Mouse (Mus musculus) frontal cortex, postnatal 25 days (tissue): Measurements from ENCODE around the gene Zfp672.
A peak's percentile ranks its signal among the peaks of the same experiment; 100 is the strongest.
"Not testable (repeated sequence)": the region's sequence is repeated elsewhere in the genome, so short reads cannot be mapped to it uniquely, and the experiment has no call there.

Experiments used
- DNase-seq, 2 experiments: peaks; one replicate each; pipeline ENCODE4 v3.0.0; 2022; ENCODE audit warnings: low spot score in 2 of 2

Zfp672 gene

DNA sequence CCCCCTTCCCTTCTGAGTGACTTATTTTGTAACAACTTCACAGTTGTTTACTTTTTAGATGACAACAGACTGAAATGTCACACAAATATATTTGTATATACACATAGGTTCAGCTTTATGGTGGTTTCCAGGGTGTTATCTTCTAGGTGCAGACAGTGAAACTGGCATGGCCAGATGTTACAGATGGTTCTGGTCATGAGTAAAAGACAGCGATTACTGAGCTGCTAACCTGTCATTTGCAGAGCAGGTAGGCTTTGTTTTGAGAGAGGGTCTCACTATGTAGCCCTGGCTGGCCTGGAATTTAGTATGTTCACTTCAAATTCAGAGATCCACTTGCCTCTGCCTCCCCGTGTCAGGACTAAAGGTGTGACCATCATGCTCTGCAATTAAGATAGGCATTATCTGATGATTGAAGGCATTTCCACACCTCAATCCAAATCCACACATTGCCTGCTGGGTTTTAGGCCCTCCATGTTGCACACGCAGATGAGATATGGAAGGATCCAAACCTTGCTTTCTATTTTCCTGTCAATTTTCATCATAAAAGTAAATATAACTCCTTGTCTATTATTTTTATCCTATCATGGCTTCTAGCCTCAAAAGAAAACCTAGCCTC, 5.4 kb downstream of the Zfp672 start:
- DNase-seq: no peak

- DNase-seq: no peak
Observed at GRCm38 (mm10) chr11:58323570-58324340, 6.4 kb downstream of the Zfp672 start.

- peak; percentile 94 to 95 for DNase-seq
Observed at GRCm38 (mm10) chr11:58322824-58323569, 7.1 kb downstream of the Zfp672 start.

GRCm38 (mm10) chr11:58316768-58317390, 13.3 kb downstream of the Zfp672 start:
- no peak for DNase-seq

GRCm38 (mm10) chr11:58316344-58316743, 13.8 kb downstream of the Zfp672 start:
- DNase-seq: no peak

- no peak for DNase-seq
Observed at GRCm38 (mm10) chr11:58315536-58316168, 14.5 kb downstream of the Zfp672 start.

DNA sequence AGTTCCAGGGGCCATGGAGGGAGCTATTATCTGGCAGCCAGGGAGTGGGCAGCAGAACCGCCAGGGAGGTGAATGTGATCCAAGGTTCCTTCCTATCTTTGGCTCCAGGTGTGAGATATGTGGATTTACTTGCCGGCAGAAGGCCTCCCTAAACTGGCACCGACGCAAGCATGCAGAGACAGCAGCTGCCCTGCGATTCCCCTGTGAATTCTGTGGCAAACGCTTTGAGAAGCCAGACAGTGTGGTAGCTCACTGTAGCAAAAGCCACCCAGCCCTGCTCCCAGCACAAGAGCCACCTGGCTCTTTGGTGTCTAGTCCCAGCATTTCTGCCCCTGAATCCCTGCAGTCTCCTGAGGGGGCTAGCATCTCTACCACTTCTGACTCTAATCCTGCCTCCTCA, 16.1 kb downstream of the Zfp672 start:
- no peak for DNase-seq

- no peak for DNase-seq
Observed at GRCm38 (mm10) chr11:58308661-58309060, 21.5 kb downstream of the Zfp672 start.

DNA sequence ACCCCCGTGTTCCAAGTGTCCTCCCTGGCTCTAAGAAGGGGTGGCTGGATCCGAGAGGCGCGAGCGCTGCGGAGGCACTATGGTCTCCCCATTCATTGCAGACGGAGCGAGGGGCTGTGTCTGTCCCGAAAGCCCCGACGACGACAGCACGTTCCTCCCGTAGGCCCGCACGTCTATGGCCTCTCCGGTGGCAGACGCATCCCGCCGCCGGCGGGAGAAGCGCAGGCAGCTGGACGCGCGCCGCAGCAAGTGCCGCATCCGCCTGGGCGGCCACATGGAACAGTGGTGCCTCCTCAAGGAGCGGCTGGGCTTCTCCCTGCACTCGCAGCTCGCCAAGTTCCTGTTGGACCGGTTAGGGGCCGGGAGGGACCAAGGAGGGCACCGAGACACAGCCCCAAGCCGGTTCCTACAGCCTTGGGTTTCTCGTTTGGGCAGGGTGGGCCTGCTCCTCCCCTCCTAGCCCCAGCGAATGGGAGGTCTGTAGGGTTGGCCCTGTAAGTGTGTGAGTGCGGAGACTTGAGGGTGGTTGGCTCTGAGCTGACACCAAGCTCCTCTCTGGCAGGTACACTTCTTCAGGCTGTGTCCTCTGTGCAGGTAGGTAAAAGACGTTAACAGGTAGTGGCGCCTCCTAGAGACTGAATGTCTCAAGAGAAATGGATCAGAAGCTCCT, 22.6 kb downstream of the Zfp672 start:
- DNase-seq: peak; percentile 34 to 36

DNA sequence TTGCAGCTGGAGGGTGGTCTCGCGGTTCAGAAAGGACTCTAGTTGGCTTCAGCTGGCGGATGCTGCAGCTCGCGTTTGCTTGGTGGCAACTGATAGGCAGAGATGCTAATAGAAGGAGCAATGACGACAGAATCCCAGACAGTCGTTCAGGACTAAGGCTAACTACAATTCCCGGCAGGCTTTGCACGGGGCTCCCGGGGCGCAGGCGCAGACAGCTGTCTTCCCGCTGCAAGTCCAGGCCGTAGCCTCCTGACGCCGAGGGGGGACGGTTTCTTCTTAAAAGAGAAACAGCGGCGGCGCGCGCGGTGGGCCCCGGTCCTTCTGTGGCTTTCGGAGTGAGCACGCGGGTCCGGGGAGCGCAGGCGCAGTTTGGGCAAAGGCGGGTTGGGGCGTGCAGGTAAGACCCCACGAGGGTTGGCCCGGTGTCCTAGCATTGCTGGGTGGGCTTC, 23.3 kb downstream of the Zfp672 start, which contains the start of gene Zfp692:
Zfp692 (plus strand) TSS at position 210 of the 449 bp plus-strand sequence.
- DNase-seq: peak; percentile 87 to 92

- DNase-seq: not testable (repeated sequence)
Observed at GRCm38 (mm10) chr11:58305299-58305698, 24.8 kb downstream of the Zfp672 start.

GRCm38 (mm10) chr11:58303594-58303993, 26.5 kb downstream of the Zfp672 start:
- no peak for DNase-seq

DNA sequence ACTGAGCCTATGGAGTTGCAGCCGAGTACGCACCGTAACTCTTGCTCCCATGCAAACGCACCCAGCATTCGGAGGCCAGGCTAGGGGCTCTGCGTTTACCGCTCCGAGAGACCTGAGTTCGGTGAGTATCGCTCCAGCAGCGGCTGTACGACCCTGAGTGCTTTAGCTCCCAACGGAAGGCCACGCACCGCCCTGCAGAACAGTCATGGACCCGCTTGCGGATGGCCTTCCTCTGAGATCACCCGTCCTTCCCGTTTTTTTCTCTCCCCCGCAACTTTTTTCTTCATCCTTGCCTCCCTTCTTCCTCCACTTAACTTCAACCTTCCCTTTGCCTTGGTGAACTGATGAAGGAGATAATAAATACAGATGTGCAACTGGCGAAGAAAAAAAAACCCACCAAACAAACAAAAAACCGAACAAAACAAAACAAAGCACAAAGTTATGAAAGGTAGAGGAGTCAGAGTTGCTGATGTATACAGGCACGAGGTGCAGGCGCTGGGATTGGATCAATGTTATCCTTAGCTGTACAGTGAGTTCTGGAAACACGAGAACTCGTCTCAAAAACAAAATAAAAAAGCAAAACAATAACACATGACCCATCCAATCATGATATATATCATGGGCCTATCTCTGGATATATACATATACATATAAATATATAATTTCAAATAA, 27.2 kb downstream of the Zfp672 start:
- no peak for DNase-seq

DNA sequence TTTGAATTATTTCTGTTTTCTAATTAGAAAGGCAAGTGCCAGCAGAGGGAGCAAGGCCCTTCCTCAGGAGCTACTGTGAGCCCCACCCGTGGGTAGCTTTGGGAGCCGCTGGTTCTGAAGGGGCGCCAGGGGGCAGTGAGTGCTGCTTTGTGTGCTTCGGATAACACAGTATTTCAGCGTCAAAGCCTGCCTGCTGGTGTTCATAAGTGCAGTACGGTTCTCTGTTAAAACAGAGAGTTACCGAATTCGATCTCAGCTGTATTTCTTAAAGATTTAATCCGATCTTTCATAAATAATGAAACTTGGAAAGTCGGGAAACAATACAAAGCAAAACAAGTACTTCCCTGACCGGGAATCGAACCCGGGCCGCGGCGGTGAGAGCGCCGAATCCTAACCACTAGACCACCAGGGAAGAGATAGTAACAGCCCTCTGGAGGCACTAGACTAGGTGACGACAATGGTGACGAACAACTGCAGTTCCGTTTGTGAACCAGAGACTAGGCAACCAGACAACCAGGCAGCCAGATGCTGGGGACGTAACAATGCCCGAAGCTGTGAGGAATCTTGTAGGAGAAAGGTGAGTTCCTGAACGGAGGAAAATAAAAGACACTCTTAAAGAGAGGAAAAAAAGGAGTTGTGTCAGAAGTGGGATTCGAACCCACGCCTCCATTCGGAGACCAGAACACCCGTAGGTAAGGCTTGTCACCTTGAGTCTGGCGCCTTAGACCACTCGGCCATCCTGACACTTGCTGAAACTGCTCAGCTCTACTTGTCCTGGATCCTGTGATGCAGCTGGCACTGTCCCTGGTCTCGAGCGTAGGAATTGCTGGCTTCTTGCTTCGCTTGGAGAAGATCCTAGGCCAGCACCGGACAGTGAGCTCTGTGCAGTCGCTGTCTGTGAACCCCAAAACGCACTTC, 28.0 kb downstream of the Zfp672 start:
- peak; percentile 100 for DNase-seq

DNA sequence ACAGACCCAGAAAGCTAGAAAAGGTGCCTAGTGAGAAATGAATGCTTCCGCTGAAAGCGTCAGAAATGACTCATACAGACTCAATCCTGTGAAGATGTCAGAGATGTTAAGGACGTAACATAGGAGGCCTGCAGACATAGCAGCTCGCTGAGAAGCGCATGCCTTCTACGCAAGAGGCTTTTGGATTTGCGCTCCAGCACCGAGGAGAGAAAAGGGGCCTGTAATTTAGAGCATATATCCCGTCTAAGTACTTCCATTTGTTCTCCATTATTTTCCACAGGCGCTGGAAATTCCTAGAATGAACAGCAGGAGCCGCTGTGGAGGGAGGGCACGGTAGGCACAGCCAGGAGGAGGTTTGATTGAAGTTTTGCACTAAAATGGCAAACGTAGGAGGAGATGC, 29.1 kb downstream of the Zfp672 start:
- DNase-seq: peak; percentile 68 to 69

DNA sequence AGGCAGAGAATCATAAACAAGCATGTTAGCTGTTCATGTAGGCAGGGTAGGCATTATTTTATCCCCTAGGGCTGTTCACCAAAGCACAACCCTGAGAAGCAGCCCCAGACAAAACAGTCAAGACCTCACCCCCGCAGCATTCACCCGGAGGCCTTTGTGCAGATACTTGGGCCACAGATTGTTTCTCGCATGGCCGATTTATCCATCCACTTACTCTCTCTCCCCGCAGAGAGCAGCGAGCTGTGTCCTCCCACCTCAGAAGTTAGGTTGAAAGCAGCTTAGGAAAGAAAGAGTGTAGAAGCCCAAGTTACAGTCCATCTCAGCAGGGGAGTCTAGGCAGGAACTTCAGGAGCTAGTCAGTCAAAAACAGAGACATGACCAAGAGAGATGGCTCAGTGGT, 32.7 kb downstream of the Zfp672 start:
- DNase-seq: no peak

GRCm38 (mm10) chr11:58292791-58293190, 37.3 kb downstream of the Zfp672 start:
- DNase-seq: no peak

DNA sequence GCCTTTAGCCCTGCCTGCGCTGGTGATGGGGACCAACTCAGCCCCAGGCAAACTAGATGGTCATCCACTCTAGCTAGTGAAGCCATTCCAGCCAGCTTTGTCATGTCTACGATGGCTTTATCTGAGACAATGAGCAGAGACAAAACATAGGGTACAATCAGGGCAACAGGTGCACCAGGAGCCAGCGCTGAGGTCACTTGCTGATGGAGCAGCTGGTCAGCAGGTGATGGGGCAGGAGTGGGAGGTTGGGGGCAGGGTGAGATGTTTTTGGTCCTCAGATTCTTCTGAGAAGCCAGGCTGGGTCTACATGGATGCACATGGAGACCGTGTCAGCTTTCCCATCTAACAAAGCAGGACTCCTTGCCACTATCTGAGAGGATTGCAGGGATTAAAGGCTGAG, 39.3 kb downstream of the Zfp672 start:
- DNase-seq: no peak

DNA sequence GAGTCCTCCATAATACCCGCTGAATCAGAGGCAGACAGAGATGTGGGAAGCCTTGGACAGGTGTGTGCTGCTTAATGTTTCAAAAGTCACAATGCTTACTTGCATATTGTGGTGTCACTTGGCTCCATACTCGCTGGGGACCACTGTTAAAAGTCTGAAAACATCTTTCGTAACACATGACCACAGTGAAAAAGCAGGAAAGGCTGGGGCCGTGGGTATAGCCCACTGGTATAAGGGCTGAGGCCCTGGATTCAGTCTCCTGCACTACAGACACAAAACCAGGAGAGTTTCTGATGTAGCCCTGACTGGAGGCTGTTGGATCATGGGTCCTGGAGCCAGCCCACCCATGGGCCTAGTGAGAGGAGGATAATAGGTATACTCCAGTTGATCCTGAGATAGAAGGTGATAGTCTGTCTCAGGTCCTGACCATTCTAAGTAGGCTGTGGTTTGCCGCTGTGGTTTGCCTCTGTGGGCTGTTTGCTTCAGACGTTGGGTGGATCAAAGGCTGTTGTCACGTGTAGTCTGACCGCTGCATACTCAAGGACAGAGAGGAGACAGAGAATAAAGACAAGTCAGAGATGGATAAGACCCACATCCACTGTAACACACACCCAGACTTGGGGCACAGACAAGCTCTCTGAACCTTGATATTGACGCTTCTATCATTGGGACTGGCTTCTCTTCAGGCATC, 40.0 kb downstream of the Zfp672 start:
- no peak for DNase-seq
